Mouse (Mus musculus) Patski (cell line): ENCODE results near the gene Inmt. TPM values are rescaled to one million over a fixed set of nuclear protein-coding genes. Genes with fewer than 3 reads are reported as not detected.

Experiments used
- ATAC-seq: fragments of 100-300 bp; one replicate; pipeline ENCODE4 v1.8.0; 2021
- CTCF ChIA-PET: fragments of 350-600 bp; sonication (Branson Sonifier 250); formaldehyde crosslinking; loops from one replicate; lab custom pipeline; 2022; ENCODE audit warnings: inconsistent platforms; lab: Charles Lee
- POLR2A ChIA-PET: fragments of 350-600 bp; sonication (Branson Sonifier 250); formaldehyde crosslinking; loops from one replicate; lab custom pipeline; 2022; ENCODE audit warnings: antibody characterized with exemption, inconsistent platforms; lab: Charles Lee
- DNase-seq: peaks from one replicate; pipeline ENCODE4 v3.0.0-alpha.2; 2011; ENCODE audit warnings: low read depth, low spot score
- H3K27me3 ChIP-seq: fragments of 371-371 bp; one replicate; pipeline ENCODE4 v1.5.1; 2021
- CTCF ChIP-seq: fragments of 100-300 bp; IDR thresholded peaks from one replicate; pipeline ENCODE4 v1.5.1; 2021
- in situ Hi-C: fragments of 300-500 bp; cut with MboI; formaldehyde crosslinking; loops from 3 replicates; pipeline ENCODE4 v1.11.1; 2018; ENCODE audit warnings: low pct_unique_long_range_greater_than_20kb, mixed read lengths
- polyA plus RNA-seq: library from polyadenylated mRNA; unstranded; gene quantifications from one replicate; pipeline ENCODE4 v1.2.3, GENCODE M21; 2021

The Inmt gene
- polyA plus RNA-seq, 1 experiment from 2014 or later, result 309 TPM

DNA sequence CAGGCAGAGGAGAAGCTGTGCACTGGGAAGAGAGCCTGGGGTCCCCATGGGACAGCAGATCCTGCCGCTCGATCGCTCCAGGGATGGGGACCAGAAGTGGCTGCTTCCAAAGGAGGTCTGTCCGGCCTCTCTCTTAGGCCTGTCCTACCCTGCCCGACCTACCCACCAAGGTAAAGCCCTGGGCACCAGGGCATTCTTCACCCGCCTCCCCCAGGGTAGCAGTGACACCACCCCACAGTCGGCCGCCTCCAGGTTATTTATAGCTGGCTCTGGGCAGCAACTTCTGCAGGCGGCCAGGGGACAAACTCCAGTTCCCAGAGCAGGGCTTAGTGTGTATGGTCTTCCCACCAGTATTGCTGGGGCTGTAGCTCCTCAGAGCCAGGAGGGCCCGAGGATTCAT is 42.0 kb downstream of the Inmt start, which contains the start of gene Crhr2:
TSS of gene Crhr2 (minus strand) at position 223 of the 400 bp plus-strand sequence.
- no peaks in the 10 kb centered on the region for H3K27me3 ChIP-seq
- in situ Hi-C loops, result no loop called here
- DNase-seq, result no peak
- no peak for TF ChIP-seq CTCF
- ChIA-PET POLR2A (no interaction called here), CTCF (no interaction called here)
- no peak for ATAC-seq

DNA sequence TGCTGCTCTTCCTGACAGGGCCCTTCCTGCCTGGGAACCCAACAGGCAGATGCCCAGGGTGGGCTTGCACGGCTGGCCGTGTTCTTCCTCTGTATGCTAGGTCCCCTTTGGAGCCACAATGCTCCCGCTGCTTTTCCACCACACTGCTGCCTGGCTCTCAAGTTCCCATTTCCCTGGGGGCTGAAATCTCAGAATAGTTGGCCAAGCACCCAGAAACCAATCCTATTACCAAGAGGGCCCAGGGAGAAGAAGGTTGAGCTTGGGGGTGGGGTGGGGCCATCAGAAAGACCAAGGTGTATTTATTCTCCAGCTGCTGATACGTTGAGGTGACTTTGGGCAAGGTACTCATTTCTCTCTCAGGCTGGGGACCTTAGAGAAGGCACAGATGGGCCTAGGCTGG is 43.5 kb downstream of the Inmt start:
- POLR2A ChIA-PET, result interaction anchor here (1.1 kb wide), 1 partner anchor 10 kb away, joined by 5 read pairs; no protein-coding TSS in a partner anchor
- DNase-seq (no peak), ATAC-seq (no peak)
- no peak for TF ChIP-seq CTCF
- H3K27me3 ChIP-seq, result peaks cover 5% of the 10 kb centered on the region
- in situ Hi-C loops, result no loop called here
- CTCF ChIA-PET, result no interaction called here

DNA sequence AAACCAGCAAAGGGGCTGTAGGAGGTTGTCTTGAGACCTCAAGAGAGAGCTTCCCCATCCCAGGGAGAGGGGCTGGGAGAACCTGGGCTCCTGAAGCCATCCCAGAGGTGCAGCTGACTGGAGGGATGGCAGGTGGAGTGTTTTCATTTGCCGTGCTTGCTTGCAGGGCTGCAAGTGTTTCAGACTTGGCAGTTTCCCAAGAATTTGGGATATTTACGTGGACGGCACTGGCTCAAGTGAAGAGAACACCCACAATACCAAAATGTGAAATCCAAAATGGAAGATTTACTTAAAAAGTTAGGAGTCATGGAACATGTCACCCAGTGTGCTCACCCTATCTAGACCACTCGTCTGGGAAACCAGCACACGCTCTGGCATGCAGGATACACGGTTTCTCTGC is 44.2 kb downstream of the Inmt start:
- in situ Hi-C loops, result no loop called here
- POLR2A ChIA-PET, result interaction anchor here (1.1 kb wide), 1 partner anchor 10 kb away, joined by 5 read pairs; no protein-coding TSS in a partner anchor
- CTCF ChIA-PET, result interaction anchor here (1.3 kb wide), 1 partner anchor 114 kb away, joined by 3 read pairs; no protein-coding TSS in a partner anchor
- peaks cover 5% of the 10 kb centered on the region for H3K27me3 ChIP-seq
- TF ChIP-seq CTCF, result no peak
- ATAC-seq (no peak), DNase-seq (no peak)

DNA sequence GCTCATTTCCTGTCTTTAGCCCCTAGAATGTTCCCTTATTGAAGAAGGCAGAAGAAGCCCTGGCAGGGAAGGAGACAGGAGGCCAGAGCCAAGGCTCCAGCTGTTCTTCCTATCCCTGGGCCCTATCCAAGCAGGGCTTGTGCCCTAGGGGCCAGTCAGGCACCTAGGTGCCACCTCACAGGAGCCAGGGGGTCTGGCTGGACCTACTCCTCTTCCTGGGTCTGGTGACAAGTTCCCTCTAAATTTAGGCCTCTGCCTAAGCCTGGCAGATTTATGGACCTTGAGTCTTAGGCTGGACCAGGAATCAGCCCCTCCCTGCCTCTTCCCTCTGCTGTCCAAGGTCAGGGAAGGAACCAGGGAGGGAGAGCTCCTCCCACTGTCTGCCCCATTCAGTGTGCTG is 46.5 kb downstream of the Inmt start:
- CTCF ChIA-PET, result no interaction called here
- ATAC-seq (no peak), DNase-seq (no peak)
- H3K27me3 ChIP-seq, result peaks cover 5% of the 10 kb centered on the region
- POLR2A ChIA-PET, result no interaction called here
- no peak for TF ChIP-seq CTCF
- in situ Hi-C loops, result no loop called here

DNA sequence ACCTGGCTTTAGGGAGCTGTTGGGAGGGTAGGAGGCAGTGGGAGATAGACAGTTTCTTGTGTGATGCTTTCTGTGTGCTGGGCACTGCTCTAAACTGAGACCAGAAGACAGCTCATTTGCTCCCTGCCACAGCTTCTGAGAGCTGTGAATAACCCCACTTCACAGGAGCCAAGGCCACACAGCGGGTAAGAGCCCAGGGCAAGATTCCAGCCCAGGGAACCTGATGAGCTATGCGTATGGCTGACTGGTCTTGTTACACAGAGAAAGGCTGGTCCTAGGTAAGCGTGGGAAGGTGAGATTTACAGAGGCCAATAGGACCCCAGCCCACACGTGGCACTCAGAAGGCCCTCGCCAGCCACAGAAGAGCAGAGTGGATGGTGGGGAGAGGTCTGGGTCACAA is 48.3 kb downstream of the Inmt start:
- no peak for TF ChIP-seq CTCF
- in situ Hi-C loops, result no loop called here
- ChIA-PET CTCF (no interaction called here), POLR2A (no interaction called here)
- DNase-seq (no peak), ATAC-seq (no peak)
- peaks cover 12% of the 10 kb centered on the region for H3K27me3 ChIP-seq

DNA sequence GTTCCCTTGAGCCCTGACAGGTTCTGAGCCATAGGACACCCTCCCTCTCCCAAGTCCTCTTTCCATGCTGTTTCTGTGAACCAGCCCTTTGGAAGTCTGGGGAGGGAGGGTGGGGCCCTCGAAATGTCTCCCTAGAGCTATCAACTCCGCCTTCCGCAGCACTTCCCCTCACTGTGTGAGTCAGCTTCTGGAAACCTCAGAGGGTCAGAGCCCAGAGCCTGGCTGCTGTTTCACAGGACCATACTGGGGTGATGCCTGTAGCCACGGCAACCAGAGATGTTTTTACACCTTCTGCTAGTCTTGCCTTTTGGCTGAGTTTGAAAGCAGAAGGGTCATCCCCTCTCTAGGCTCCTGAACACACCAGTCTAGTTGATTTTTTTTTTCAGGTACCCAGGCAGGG is 51.8 kb downstream of the Inmt start:
- peaks cover 37% of the 10 kb centered on the region for H3K27me3 ChIP-seq
- in situ Hi-C loops, result no loop called here
- no peak for TF ChIP-seq CTCF
- ChIA-PET POLR2A (no interaction called here), CTCF (no interaction called here)
- ATAC-seq (no peak), DNase-seq (no peak)

Other genes with a start within 250 kb of the Inmt start
- gene Nod1, start 202.4 kb downstream of the Inmt start, polyA plus RNA-seq, result 6.3 TPM
- 14.2 TPM for gene Ggct, start 182.1 kb downstream of the Inmt start, polyA plus RNA-seq
- 279 TPM for gene Gars, start 137.0 kb downstream of the Inmt start, polyA plus RNA-seq
- not detected for gene Crhr2, start 42.0 kb downstream of the Inmt start, polyA plus RNA-seq
- gene Mindy4, start 28.3 kb upstream of the Inmt start, polyA plus RNA-seq, result 26.0 TPM
- 259 TPM for gene Aqp1, start 161.4 kb upstream of the Inmt start, polyA plus RNA-seq
- 0.33 TPM for gene Ghrhr, start 201.3 kb upstream of the Inmt start, polyA plus RNA-seq